Mouse (Mus musculus): ENCODE results near the gene R3hdm1.
A peak's percentile ranks its signal among the peaks of the same experiment; 100 is the strongest.
"Not testable (repeated sequence)": the region's sequence is repeated elsewhere in the genome, so short reads cannot be mapped to it uniquely, and the experiment has no call there.

Gene R3hdm1

DNA sequence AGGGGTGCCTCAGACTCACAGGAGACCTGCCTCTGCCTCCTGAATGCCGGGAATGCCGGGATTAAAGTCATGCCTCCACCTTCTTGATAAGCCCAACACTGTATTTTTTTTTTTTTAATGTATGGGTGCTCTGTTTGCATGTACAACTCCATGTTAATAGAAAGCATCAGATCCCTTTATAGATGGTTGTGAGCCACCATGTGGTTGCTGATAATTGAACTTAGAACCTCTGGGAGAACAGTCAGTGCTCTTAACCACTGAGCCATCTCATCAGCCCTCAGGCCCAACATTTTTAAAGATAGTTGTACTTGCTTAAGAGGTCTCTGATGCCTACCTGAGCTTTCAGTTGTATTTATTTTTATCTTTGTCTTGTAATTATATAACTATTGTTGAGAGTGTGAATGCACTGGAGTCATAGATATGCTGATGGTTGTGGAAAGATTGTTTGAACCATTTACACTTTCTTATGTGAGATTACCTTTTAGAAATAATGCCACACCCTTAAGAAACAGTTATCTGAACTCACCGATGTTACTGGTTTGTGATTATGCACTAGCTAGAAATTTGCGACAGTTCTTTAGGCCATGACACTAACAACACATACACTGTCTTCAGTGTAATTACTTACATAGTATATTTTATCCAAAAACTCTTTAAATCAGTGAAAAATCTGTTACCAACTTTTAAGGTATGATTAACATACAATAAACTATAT lies 18.0 kb downstream of the R3hdm1 start:
- DNase-seq (ENCODE audit: low spot score in 2 of 2) = no peak

DNA sequence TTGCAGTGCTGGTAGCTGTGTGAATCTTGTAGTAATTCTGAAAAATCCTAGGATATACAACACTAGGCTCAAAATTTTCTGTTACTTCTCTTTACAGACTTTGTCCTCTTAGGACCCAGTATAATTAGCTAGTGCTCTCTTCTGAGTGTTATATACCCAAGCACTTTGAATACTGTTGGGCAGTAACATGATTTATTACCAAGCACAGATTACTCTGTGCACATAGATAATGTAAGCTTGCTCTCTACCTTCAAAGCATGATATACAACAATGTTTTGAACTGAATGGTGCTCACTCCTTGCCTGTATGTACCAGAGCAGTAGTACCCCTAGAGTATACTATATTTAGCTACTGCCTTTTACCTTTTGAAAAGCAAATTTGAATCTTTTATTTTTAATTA lies 33.1 kb downstream of the R3hdm1 start:
- DNase-seq (ENCODE audit: low spot score in 2 of 2) = not testable (repeated sequence)

DNA sequence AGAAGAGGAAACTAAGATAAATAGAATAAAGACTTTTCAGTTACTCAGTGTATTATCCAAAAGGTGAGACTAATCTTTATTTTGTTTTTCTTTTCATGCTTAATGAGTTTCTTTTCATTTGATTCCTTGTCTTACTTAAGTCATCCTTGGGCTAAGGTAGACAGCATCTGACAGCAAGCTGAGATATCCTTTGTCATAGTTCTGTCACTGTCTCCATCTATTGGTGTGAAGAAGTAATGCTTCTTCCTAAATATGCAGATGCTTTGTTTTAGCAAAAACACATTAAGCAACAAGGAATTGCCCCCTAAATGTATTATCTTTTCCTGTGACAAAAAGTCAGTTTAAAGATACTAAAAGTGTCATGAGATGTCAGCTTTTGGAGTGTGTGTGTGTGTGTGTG lies 37.9 kb downstream of the R3hdm1 start:
- no peak for DNase-seq (ENCODE audit: low spot score in 2 of 2)

DNA sequence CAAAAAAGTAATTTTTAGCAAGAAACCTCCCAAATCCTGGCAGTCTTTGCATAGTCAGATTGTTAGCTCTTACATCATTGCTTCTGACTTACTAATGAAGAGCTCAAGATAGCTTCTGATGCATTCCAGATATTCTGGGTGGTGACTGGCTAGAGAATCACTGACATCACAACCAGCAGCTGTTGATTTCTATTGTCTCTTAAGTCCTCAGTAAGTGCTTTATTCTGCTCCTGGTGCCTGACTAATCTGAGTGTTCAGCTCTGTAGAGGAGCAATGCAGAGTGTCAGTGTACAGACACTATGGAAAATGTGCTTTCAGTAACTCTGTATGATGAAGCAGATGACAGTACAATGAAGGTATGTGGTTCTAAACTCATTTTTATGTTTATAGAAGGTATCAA lies 38.6 kb downstream of the R3hdm1 start:
- DNase-seq (ENCODE audit: low spot score in 2 of 2) = no peak

DNA sequence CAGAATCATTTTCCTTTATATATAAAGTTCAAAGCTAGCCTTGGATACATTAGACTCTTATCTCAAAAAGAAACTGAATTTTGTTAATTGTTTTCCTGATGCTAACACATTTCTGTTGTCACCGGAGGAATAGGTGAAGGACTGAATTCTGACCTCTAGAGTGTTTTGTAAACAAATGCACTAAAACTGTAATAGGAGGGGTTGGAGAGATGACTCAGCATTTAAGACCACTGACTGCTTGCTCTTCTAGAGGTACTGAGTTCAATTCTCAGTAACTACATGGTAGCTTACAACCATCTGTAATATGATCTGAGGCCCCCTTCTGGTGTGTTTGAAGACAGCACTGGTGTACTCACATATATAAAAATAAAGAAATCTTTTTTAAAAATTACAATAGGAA lies 63.9 kb downstream of the R3hdm1 start:
- DNase-seq (ENCODE audit: low spot score in 2 of 2) = no peak

DNA sequence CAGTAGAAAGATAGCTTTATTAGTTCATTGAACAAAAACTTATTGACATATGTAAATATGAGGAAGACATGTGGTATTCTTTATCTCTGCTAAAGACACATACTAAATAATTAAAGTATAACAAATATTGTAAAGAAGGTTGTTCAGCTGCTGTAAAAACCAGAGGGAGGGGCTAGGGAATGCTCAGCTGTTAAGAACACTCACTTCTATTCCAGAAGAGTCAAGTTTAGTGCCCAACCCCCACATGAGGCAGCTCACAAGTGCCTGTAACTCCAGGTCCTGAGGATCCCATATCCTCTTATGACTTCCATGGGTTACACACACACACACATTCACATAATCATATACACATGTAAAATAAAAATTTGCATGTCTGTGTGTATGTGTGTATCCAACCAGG lies 67.0 kb downstream of the R3hdm1 start:
- DNase-seq (ENCODE audit: low spot score in 2 of 2) = no peak

DNA sequence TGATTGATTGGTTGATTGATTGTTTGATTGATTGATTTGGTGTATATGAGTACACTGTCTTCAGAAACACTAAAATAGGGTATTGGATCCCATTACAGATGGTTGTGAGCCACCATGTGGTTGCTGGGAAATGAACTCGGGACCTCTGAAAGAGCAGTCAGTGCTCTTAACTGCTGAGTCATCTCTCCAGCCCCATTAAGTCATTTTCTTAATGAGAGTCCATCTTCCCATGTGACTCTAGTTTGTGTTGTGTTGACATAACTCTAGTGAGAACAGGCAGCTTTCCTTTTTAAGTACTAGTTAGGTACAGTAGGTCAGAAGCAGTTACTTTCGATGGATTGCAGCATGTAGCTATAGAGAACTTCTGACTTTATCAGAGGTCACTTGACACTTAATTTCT lies 88.3 kb downstream of the R3hdm1 start:
- DNase-seq (ENCODE audit: low spot score in 2 of 2) = no peak

DNA sequence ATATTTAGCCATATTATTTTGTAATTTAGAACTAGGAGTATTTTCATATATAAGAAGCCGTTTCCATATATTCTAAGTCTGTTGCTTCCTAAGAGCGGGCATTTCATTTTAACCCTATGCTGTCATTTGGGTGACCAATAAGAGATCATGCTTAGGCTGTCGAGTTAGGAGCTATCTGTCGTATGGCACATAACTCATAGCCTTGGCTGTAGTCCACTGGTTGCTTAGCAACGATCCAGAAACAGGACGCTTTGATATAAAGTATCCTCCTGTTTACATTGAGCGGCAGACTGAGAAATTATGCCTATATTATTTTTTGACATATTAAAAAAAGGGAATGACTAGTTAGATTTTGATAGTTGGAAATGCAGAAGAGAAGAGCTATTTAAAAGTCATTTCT lies 89.3 kb downstream of the R3hdm1 start:
- no peak for DNase-seq (ENCODE audit: low spot score in 2 of 2)

DNA sequence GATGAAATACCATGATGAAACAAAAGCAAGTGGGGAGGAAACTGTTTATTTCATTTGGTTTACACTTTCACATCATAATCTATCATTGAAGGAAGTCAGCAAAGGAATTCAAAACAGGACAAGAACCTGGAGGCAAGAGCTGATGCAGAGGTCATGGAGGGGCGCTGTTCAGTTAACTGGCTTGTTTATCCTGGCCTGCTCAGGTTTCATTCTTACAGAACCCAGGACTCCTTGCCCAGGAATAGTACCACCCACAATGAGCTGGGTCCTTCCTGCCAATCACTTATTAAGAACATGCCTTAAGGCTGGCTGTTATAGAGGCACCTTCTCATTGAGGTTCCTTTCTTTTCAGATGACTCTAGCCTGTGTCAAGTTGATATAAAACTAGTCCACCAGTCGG lies 90.9 kb downstream of the R3hdm1 start:
- DNase-seq (ENCODE audit: low spot score in 2 of 2) = no peak

DNA sequence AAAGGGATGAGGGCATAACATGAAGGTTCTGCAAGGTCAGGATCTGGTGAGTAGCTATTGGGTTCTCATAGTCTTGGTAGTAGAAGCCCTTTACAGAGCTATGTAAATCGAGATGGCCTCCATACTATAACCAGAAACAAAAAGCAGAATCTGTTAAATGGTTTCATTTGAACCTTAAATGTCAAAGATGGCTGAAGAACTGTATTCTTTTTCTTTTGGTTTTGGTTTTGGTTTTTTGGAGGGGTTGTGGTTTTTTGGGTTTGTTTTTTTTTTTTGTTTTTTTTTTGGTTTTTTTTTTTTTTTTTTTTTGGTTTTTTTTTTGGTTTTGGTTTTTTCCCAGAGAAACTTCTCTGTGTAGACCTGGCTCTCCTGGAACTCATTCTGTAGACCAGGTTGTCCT lies 94.3 kb downstream of the R3hdm1 start:
- no peak for DNase-seq (ENCODE audit: low spot score in 2 of 2)

DNA sequence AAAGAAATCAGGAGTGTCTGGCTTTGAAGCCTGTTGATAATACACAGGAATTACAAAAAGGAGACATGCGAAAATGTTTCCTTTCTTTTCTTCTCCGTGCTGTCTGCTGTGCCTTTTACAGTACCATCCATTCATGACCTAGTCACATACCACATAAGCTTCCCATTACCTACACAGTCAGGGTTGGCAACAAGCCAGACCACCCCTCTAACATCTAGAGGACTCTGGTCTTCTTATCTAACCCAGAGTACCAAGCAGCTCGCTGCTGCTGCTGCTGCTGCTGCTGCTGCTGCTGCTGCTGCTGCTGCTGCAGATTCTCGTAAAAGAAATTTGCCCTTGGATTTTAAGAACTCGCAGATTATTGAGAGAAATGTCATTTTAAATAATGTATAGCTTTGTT lies 110.2 kb downstream of the R3hdm1 start:
- DNase-seq (ENCODE audit: low spot score in 2 of 2) = no peak

DNA sequence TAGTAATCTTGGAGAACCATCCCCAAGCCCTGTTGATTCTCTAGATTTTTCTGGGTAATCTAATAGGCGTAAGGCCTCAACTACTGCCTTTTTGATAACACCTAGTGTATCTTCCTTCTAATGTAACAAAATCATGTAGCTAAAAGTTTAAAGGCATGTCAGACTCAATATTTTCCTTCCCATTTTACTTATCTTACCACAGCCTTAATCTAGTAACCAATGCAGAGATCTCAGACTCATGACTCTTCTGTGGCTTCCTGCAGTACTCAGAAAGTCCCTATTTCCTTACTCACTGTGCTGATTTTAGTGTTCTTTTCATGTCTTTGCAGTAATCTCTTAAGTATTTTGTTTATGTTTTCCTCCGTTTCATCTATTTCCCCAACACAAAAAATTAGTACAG lies 118.8 kb downstream of the R3hdm1 start:
- no peak for DNase-seq (ENCODE audit: low spot score in 2 of 2)

DNA sequence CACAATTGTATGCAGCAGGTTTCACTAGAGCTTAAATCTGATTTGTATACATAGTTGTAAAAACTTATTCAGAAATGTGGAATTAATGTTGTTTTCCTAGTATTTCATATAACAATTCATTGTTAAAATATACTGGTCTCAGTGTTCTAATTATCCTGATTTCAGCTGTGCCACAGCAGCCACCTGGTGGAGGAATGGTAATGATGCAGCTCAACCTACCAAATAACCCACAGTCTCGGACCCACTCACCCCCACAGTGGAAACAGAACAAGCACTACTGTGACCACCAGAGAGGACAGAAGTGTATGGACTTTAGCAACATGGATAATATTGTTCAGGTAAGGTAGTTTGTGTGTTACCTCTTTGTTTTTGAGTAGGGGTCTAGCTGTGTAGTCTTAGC lies 120.2 kb downstream of the R3hdm1 start:
- DNase-seq (ENCODE audit: low spot score in 2 of 2) = no peak

DNA sequence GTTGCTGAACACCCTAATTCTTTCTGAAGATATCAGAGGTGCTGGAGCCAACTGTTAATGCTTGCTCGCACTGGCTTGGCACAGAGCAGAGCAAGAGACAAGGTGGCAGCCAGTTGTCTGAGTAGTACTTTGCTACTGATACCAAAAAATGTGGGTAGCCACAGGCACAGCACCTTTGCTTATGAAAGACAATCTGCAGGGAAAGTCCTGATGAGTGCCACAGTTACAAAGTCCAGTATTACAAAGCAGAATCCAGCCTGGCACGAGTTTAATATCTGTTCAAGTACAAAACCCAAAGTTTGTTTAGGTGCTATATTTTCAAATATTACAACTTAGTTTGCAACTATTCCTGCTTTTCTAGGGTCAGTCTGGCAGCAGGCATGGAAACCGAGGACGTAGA lies 132.1 kb downstream of the R3hdm1 start:
- DNase-seq (ENCODE audit: low spot score in 2 of 2) = no peak

DNA sequence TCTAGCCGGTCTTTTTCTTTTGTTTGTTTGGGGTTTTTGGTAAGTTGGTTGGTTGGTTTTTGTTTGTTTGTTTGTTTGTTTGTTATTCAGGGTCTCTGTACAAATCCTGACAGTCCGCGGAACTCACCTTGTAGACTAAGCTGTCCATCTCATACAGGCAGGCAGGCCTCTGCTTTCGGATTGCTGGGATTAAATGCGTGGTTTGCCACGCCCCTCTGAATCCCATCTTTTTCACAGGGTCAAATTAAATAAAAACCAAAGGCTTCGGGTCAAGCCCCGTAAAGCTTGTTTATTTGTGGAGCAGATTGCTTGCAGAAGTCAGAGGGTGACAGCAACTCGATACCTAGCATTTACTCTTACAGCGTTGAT lies 140.5 kb downstream of the R3hdm1 start, which contains the start of gene Ubxn4:
TSS of gene Ubxn4 (plus strand) at position 338 of the 369 bp plus-strand sequence.
- no peak for DNase-seq (ENCODE audit: low spot score in 2 of 2)

DNA sequence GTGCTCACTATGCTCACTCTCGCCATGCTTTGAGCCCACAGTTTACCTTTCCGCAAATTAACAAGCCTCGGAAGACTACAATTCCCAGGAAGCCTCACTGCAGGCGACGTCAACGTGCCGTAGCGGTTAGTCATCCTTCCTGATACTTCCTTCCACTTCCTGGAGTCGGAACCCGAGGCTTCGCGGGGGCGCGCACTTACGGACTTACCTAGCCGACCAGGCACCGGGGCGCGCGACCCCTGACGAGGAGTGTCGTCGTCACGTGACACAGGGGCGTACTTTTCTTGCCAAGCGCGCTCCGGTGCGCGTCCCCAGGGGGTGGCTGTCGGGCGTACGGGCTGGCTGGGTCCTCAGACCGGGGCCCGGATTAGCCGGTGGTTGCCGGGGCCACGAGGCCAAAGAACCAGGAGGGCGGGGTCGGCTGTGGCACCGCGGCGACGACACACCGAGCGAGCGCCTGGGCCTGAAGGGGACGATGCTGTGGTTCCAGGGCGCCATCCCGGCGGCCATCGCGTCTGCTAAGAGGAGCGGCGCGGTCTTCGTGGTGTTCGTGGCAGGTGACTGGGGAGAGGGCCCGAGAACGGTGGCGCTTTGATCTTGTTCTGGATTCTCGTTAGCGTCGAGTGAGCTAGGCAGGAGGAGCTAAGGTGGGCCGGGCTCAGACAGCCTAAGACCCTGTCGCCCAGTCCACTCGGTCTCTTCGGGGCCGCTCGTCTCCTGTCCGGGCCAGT lies 141.1 kb downstream of the R3hdm1 start:
- peak; percentile 94 to 95 for DNase-seq (ENCODE audit: low spot score in 2 of 2)

DNA sequence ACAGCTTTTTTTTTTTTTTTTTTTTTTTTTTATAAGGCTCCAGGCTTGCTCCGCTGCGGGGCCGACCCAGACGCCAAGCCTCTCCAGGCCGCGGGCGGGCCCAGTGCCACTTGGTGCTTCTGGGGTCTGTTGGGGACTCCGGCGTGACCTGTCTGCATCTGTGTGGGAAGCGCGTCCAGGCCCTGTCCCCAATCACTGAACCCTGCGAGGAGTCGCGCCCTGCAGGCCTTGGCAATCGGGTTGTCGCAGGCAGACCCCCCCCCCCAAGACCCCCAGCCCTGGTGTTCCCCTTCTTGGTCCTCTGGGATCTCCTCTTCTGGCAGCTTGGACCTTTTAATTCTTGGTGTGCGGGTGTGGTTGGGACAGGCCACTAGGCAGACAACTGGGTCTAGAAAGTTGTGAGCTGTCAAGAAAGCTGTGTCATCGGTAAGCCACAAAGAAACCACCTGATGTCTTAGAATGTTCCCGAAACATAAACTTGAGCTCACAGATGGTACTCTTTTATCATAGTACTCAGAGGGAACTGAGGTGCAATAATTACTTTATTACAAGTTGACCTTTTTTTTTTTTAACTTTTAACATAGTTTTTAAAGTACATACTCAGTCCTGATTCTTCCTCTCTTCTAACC lies 141.7 kb downstream of the R3hdm1 start:
- DNase-seq (ENCODE audit: low spot score in 2 of 2) = peak in 1 of 2 experiments; percentile 10

DNA sequence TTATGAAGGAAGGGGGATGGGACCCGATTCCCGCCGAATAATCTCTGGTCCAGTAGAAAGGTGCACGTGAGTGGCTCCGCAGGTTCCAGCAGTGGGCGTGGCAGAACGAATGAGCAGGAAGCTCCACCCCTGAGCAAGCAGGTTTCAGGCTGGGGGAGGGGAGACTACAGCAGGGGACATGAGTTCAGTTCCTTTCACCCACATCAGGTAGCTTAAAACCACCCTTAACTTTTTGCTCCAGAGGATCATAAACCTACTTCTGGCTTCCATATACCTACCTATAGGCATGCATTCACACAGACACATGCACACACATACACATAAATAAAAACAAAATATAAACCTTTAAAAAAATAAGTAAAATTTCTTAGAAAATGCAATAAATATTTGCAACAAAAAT lies 164.0 kb downstream of the R3hdm1 start:
- not testable (repeated sequence) for DNase-seq (ENCODE audit: low spot score in 2 of 2)

DNA sequence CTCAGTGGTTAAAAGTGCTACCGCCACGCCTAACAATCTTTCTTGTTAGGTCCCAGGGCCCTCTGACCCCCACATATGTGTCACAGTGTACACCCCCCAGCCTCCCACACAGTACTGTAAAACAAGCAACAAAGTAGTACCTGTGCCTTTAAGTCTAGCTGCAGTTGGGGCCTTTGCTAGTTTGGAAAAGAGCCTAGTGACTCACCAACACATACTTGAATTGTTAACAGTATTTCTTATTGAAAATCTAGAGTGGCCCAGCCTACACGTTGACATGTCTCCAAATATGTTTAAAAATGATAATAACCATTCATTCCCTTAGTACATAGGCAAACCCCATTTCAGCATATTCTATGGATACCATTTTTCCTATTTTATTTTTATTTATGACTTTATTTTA lies 167.6 kb downstream of the R3hdm1 start:
- no peak for DNase-seq (ENCODE audit: low spot score in 2 of 2)

DNA sequence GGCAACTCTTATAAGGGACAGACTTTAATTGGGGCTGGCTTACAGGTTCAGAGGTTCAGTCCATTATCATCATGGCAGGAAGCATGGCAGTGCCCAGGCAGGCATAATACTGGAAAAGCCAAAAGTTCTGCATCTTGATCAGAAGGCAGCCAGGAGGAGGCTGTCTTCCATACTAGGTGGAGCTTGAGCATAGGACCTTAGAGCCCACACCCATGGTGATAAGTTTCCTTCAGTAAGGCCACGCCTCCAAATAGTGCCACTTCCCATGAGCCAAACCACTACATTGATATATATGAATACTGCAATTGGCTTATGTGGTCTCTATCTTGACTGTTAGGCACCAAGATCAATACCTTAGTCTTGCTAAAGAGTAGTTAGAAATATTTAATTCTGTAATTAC lies 172.8 kb downstream of the R3hdm1 start:
- no peak for DNase-seq (ENCODE audit: low spot score in 2 of 2)

DNA sequence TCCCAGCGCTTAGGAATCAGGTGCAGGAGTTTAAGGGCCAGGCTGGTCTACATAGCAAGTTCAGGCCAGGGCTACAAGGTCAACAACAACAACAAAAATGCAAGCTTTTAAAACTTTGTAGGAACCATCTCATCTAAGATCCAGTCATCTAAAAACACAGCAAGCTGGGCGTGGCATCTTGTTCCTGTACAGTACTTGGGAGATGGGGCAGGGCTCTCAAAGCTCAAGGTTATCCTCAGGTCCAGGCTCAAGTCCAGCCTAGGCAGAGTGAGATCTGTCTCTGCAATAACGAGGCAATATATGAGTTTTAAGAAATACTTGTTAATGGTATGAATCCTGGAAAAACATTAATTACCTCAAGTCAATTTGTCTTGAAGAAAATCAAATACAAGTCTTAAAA lies 175.5 kb downstream of the R3hdm1 start:
- no peak for DNase-seq (ENCODE audit: low spot score in 2 of 2)

DNA sequence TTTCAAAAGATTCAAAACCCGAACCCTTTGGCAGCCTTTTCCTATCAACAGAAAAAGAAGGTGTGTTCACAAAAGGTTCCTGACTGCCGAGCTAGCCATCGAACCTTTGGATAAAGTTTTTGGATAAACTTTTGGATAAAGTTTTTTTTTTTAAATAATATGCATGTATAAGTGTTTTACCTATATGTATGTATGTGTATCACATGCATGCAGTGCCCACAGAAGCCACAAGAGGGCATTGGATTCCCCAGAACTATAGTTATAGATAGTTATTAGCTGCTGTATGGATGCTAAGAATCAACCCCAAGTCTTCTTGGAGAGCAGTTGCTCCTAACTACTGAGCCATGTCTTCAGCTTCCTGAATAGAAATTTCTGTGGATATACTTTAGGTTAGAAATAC lies 178.7 kb downstream of the R3hdm1 start:
- DNase-seq (ENCODE audit: low spot score in 2 of 2) = no peak

DNA sequence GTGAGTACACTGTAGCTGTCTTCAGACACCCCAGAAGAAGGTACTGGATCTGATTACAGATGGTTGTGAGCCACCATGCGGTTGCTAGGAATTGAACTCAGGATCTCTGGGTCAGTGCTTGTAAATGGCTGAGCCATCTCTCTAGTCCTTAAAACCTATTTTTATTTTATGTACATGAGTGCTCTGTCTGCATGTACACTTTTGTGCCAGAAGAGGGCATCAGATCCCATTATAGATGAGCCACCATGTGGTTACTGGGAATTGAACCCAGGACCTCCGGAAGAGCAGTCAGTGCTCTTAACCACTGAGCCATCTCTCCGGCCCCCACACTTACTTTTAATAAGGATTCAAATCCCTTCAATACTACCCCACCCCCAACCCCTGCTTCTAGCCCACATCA lies 179.8 kb downstream of the R3hdm1 start:
- no peak for DNase-seq (ENCODE audit: low spot score in 2 of 2)
